In the genomic region with DNA sequence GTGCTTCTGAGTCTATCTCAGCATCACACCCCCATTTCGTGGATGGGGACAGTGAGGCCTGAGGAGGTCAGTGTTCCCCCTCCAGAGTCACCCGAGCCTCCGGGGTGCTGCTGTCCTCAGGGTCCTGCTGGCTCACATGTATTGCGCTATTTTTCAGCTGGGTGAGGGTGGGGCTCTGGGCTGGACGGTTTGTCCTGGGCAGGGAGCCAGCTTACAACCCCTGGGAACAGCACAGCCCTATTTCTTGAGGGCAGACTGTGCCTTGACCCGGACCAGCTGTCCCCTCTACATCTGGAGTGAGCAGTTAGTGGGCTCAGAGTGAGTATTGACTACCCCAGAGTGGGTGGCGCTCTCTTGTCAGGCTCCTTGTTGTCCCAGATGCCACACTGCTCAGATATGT, we compare ENCODE assay signal across 9 mouse cellular contexts. TPM values are rescaled to one million over a fixed set of nuclear protein-coding genes. Genes with fewer than 3 reads are reported as not detected.
DNase-seq lines count a peak whose midpoint lies in the region; ATAC-seq and TF ChIP-seq lines count a peak whose summit lies in the region.
"Had no signal": no experiment of that assay in that cellular context is flagged by ENCODE, and none has a peak within 500 bp of the region (broad histone marks: within the 10 kb centered on the region; RNA-seq: fewer than 3 reads in every experiment).

No protein-coding gene starts in this region.

- no peak overlapping the region for H3K4me3 ChIP-seq in kidney, postnatal 0 days (replicated peaks; ENCODE audit: low read depth, low read length)
- no peak overlapping the region for H3K4me3 ChIP-seq in kidney, embryonic 15.5 days (replicated peaks)
- no peak overlapping the region for H3K4me3 ChIP-seq in intestine, embryonic 15.5 days (replicated peaks)
- no peak overlapping the region for H3K4me3 ChIP-seq in hindbrain, embryonic 14.5 days (replicated peaks; ENCODE audit: low read length)
- H3K4me3 ChIP-seq in midbrain, embryonic 14.5 days (replicated peaks; ENCODE audit: low read depth, low read length): no peak overlapping the region
- H3K4me3 ChIP-seq: heart, embryonic 15.5 days had no signal

- H3K27me3 ChIP-seq in kidney, postnatal 0 days (ENCODE audit: insufficient read depth, low read length): no peaks in the 10 kb centered on the region
- H3K27me3 ChIP-seq in kidney, embryonic 15.5 days: no peaks in the 10 kb centered on the region
- no peaks in the 10 kb centered on the region for H3K27me3 ChIP-seq in intestine, embryonic 15.5 days (replicated peaks)
- no peaks in the 10 kb centered on the region for H3K27me3 ChIP-seq in hindbrain, embryonic 14.5 days (ENCODE audit: control insufficient read depth, insufficient read depth, low read length)
- no peaks in the 10 kb centered on the region for H3K27me3 ChIP-seq in midbrain, embryonic 14.5 days (ENCODE audit: control insufficient read depth, insufficient read depth, low read length)
- H3K27me3 ChIP-seq: heart, embryonic 15.5 days had no signal

- no peak overlapping the region for H3K27ac ChIP-seq in kidney, postnatal 0 days
- no peak overlapping the region for H3K27ac ChIP-seq in kidney, embryonic 15.5 days
- H3K27ac ChIP-seq in intestine, embryonic 15.5 days: no peak overlapping the region
- H3K27ac ChIP-seq in hindbrain, embryonic 14.5 days: no peak overlapping the region
- no peak overlapping the region for H3K27ac ChIP-seq in midbrain, embryonic 14.5 days (replicated peaks; ENCODE audit: low read depth, low read length)
- H3K27ac ChIP-seq: heart, embryonic 15.5 days had no signal

- no peak overlapping the region for H3K9ac ChIP-seq in kidney, postnatal 0 days (ENCODE audit: low read depth, low read length)
- H3K9ac ChIP-seq in kidney, embryonic 15.5 days: no peak overlapping the region
- no peak overlapping the region for H3K9ac ChIP-seq in intestine, embryonic 15.5 days
- H3K9ac ChIP-seq in hindbrain, embryonic 14.5 days: no peak overlapping the region
- no peak overlapping the region for H3K9ac ChIP-seq in midbrain, embryonic 14.5 days (replicated peaks; ENCODE audit: low read length)
- H3K9ac ChIP-seq: heart, embryonic 15.5 days had no signal

- no peak for DNase-seq in kidney, postnatal 0 days (ENCODE audit: low spot score)
- peak; percentile 68 to 76 for DNase-seq in gastrocnemius, adult 8-10 months (ENCODE audit: low spot score in 2 of 2)
- DNase-seq in skeletal muscle tissue, adult 2 months (ENCODE audit: low read depth, low spot score): peak; percentile 82
- DNase-seq in hindbrain, embryonic 14.5 days (ENCODE audit: low spot score): no peak
- DNase-seq in midbrain, embryonic 14.5 days: no peak
- no peak for DNase-seq in spleen, adult 18-20 months

- H3K4me1 ChIP-seq in kidney, postnatal 0 days (replicated peaks; ENCODE audit: insufficient read depth, low read length): 0 out of 2 replicates have a peak, but pooled peaks cover 3% of the 10 kb centered on the region
- H3K4me1 ChIP-seq in kidney, embryonic 15.5 days: peaks cover 52% of the 10 kb centered on the region
- peaks cover 20% of the 10 kb centered on the region for H3K4me1 ChIP-seq in intestine, embryonic 15.5 days (replicated peaks)
- H3K4me1 ChIP-seq in hindbrain, embryonic 14.5 days (replicated peaks; ENCODE audit: control insufficient read depth, insufficient read depth, low read length): peaks cover 32% of the 10 kb centered on the region
- peaks cover 19% of the 10 kb centered on the region for H3K4me1 ChIP-seq in midbrain, embryonic 14.5 days (ENCODE audit: control insufficient read depth, insufficient read depth, low read length)

- H3K9me3 ChIP-seq in kidney, postnatal 0 days (replicated peaks; ENCODE audit: low read length): no peaks in the 10 kb centered on the region
- no peaks in the 10 kb centered on the region for H3K9me3 ChIP-seq in kidney, embryonic 15.5 days (replicated peaks)
- H3K9me3 ChIP-seq in intestine, embryonic 15.5 days: no peaks in the 10 kb centered on the region
- no peaks in the 10 kb centered on the region for H3K9me3 ChIP-seq in hindbrain, embryonic 14.5 days (ENCODE audit: control insufficient read depth, low read length)
- no peaks in the 10 kb centered on the region for H3K9me3 ChIP-seq in midbrain, embryonic 14.5 days (ENCODE audit: control insufficient read depth, low read length)
- H3K9me3 ChIP-seq: heart, embryonic 15.5 days had no signal

- H3K4me2 ChIP-seq in kidney, postnatal 0 days (ENCODE audit: low read length): no peak overlapping the region
- H3K4me2 ChIP-seq in kidney, embryonic 15.5 days: no peak overlapping the region
- H3K4me2 ChIP-seq in intestine, embryonic 15.5 days (replicated peaks): no peak overlapping the region
- no peak overlapping the region for H3K4me2 ChIP-seq in hindbrain, embryonic 14.5 days (replicated peaks)
- no peak overlapping the region for H3K4me2 ChIP-seq in midbrain, embryonic 14.5 days (ENCODE audit: low read length)
- H3K4me2 ChIP-seq: heart, embryonic 15.5 days had no signal

- ATAC-seq in kidney, postnatal 0 days (replicated peaks; ENCODE audit: low FRiP score, low read depth): 0 out of 2 replicates have a peak, but pooled peaks have one; percentile 37
- ATAC-seq in kidney, embryonic 15.5 days (replicated peaks; ENCODE audit: low FRiP score): no peak
- ATAC-seq in intestine, embryonic 15.5 days: peak; percentile 57
- no peak for ATAC-seq in hindbrain, embryonic 14.5 days (ENCODE audit: low FRiP score)
- ATAC-seq in midbrain, embryonic 14.5 days (ENCODE audit: low FRiP score, low TSS enrichment): no peak

- no peaks in the 10 kb centered on the region for H3K36me3 ChIP-seq in kidney, postnatal 0 days (ENCODE audit: insufficient read depth, low read length)
- no peaks in the 10 kb centered on the region for H3K36me3 ChIP-seq in kidney, embryonic 15.5 days
- no peaks in the 10 kb centered on the region for H3K36me3 ChIP-seq in intestine, embryonic 15.5 days
- H3K36me3 ChIP-seq in hindbrain, embryonic 14.5 days (replicated peaks; ENCODE audit: control insufficient read depth, insufficient read depth): no peaks in the 10 kb centered on the region
- H3K36me3 ChIP-seq in midbrain, embryonic 14.5 days (ENCODE audit: control insufficient read depth, insufficient read depth, low read length): no peaks in the 10 kb centered on the region
- H3K36me3 ChIP-seq: heart, embryonic 15.5 days had no signal

- 60% methylated on average over 7 of the region's 7 CpGs for WGBS in kidney, postnatal 0 days
- 42% methylated on average over 7 of the region's 7 CpGs for WGBS in kidney, embryonic 15.5 days
- 49% methylated on average over 7 of the region's 7 CpGs for WGBS in intestine, embryonic 15.5 days
- WGBS in hindbrain, embryonic 14.5 days: 59% methylated on average over 7 of the region's 7 CpGs
- 66% methylated on average over 7 of the region's 7 CpGs for WGBS in midbrain, embryonic 14.5 days

- TF ChIP-seq CTCF in kidney, postnatal 0 days (IDR thresholded peaks at IDR 0.05; ENCODE audit: low read depth): no peak

RNA-seq across cellular contexts. Expression of a gene that starts 37.9 kb away (rescaled TPM):
- polyA plus RNA-seq in kidney, postnatal 0 days (2015; fragmentation: Nextera tagmentation; extraction: Ambion mirVana): 4.0 and 4.7 TPM in 2 replicates
- 6.2 and 7.7 TPM in 2 replicates for polyA plus RNA-seq in kidney, embryonic 15.5 days (2015; fragmentation: Nextera tagmentation; extraction: Ambion mirVana)
- total RNA-seq in gastrocnemius, adult 8-10 months (2022): 1 to 10 TPM in 2 of 4 experiments, under 1 TPM in 2; 0.75 to 1.5 (median 1.2) TPM
- polyA plus RNA-seq in intestine, embryonic 15.5 days (2015; fragmentation: Nextera tagmentation; extraction: Ambion mirVana): 2.5 and 2.6 TPM in 2 replicates
- 1.6 and 1.7 TPM in 2 replicates for polyA plus RNA-seq in hindbrain, embryonic 14.5 days (2014; fragmentation: Nextera tagmentation; extraction: Ambion mirVana)
- 0.97 and 1.4 TPM in 2 replicates for polyA plus RNA-seq in midbrain, embryonic 14.5 days (2014; fragmentation: Nextera tagmentation; extraction: Ambion mirVana)

RNA-seq across cellular contexts. Expression of a gene that starts 44.9 kb away (rescaled TPM):
- 26.9 and 31.7 TPM in 2 replicates for polyA plus RNA-seq in kidney, postnatal 0 days (2015; fragmentation: Nextera tagmentation; extraction: Ambion mirVana)
- polyA plus RNA-seq in kidney, embryonic 15.5 days (2015; fragmentation: Nextera tagmentation; extraction: Ambion mirVana): 30.4 and 39.7 TPM in 2 replicates
- 10 to 100 TPM; 27.0 to 55.7 (median 39.4) TPM for total RNA-seq in gastrocnemius, adult 8-10 months (2022)
- 83.4 and 90.2 TPM in 2 replicates for polyA plus RNA-seq in intestine, embryonic 15.5 days (2015; fragmentation: Nextera tagmentation; extraction: Ambion mirVana)
- 5.5 and 6.1 TPM in 2 replicates for polyA plus RNA-seq in hindbrain, embryonic 14.5 days (2014; fragmentation: Nextera tagmentation; extraction: Ambion mirVana)
- polyA plus RNA-seq in midbrain, embryonic 14.5 days (2014; fragmentation: Nextera tagmentation; extraction: Ambion mirVana): 0.77 and 6.8 TPM in 2 replicates

Comparison
In these comparisons a context has a peak if more than half of its experiments do, and no peak if none do; other contexts are left out.
1. ATAC-seq: peak in kidney, postnatal 0 days (single experiment) and intestine, embryonic 15.5 days (single experiment); none in kidney, embryonic 15.5 days (single experiment), hindbrain, embryonic 14.5 days (single experiment) and midbrain, embryonic 14.5 days (single experiment).
2. DNase-seq: peak in gastrocnemius, adult 8-10 months (2 of 2) and skeletal muscle tissue, adult 2 months (single experiment); none in kidney, postnatal 0 days (single experiment), hindbrain, embryonic 14.5 days (single experiment), midbrain, embryonic 14.5 days (single experiment) and spleen, adult 18-20 months (0 of 2).